Mouse (Mus musculus) forebrain, embryonic 11.5 days (tissue): ENCODE data around the gene Rab1a. TPM values are rescaled to one million over a fixed set of nuclear protein-coding genes. Genes with fewer than 3 reads are reported as not detected.
"Not testable (repeated sequence)": the region's sequence is repeated elsewhere in the genome, so short reads cannot be mapped to it uniquely, and the experiment has no call there.

ENCODE experiments used
- ATAC-seq: fragments of 200-750 bp; cut with Nextera tagmentation; replicated peaks from 2 replicates; pipeline ENCODE4 v1.8.0; 2017; ENCODE audit warnings: moderate TSS enrichment; ENCODE audit not compliant: low FRiP score
- DNase-seq: peaks from one replicate; pipeline ENCODE4 v3.0.0-alpha.2; 2017; ENCODE audit warnings: low spot score
- H3K27ac ChIP-seq: fragments of 300-500 bp; sonication (generic); 2 replicates; pipeline ENCODE4 v1.5.1; 2014; ENCODE audit warnings: low read depth, low read length
- H3K27me3 ChIP-seq: fragments of 300-500 bp; sonication (generic); 2 replicates; pipeline ENCODE4 v1.6.1; 2014; ENCODE audit warnings: mild to moderate bottlenecking, low read length, mixed read lengths; ENCODE audit not compliant: control insufficient read depth, insufficient read depth
- H3K36me3 ChIP-seq: fragments of 300-500 bp; sonication (generic); 2 replicates; pipeline ENCODE4 v1.6.1; 2014; ENCODE audit warnings: mild to moderate bottlenecking, low read length, moderate library complexity, mixed read lengths; ENCODE audit not compliant: control insufficient read depth, insufficient read depth
- H3K4me1 ChIP-seq: fragments of 300-500 bp; sonication (generic); replicated peaks from 2 replicates; pipeline ENCODE4 v1.6.1; 2014; ENCODE audit warnings: low read length, mixed read lengths; ENCODE audit not compliant: control insufficient read depth, insufficient read depth
- H3K4me2 ChIP-seq: fragments of 300-500 bp; sonication (generic); 2 replicates; pipeline ENCODE4 v1.6.1; 2014; ENCODE audit warnings: low read depth, mild to moderate bottlenecking, low read length, moderate library complexity, mixed read lengths; ENCODE audit not compliant: severe bottlenecking
- H3K4me3 ChIP-seq: fragments of 300-500 bp; sonication (generic); 2 replicates; pipeline ENCODE4 v1.5.1; 2014; ENCODE audit warnings: low read depth, low read length
- H3K9ac ChIP-seq: fragments of 300-500 bp; sonication (generic); 2 replicates; pipeline ENCODE4 v1.6.1; 2014; ENCODE audit warnings: low read length
- H3K9me3 ChIP-seq: fragments of 300-500 bp; sonication (generic); 2 replicates; pipeline ENCODE4 v1.6.1; 2016; ENCODE audit warnings: low read length, mixed read lengths; ENCODE audit not compliant: control insufficient read depth
- WGBS: fragments of 180-500 bp; shearing (Covaris S2); extraction: QIAGEN DNeasy Blood & Tissue Kit; methylation state at CpG from one replicate; pipeline ENCODE4 v1.1.7; 2014; 5-methylcytosine and 5-hydroxymethylcytosine counted together
- polyA plus RNA-seq: library from polyadenylated mRNA; unstranded; fragments of >200 nt; fragmentation: Nextera tagmentation; extraction: Ambion mirVana; gene quantifications from 2 replicates; pipeline ENCODE4 v1.2.1, GENCODE M21; 2014

Rab1a gene
- polyA plus RNA-seq: 227 and 242 TPM in 2 replicates

DNA sequence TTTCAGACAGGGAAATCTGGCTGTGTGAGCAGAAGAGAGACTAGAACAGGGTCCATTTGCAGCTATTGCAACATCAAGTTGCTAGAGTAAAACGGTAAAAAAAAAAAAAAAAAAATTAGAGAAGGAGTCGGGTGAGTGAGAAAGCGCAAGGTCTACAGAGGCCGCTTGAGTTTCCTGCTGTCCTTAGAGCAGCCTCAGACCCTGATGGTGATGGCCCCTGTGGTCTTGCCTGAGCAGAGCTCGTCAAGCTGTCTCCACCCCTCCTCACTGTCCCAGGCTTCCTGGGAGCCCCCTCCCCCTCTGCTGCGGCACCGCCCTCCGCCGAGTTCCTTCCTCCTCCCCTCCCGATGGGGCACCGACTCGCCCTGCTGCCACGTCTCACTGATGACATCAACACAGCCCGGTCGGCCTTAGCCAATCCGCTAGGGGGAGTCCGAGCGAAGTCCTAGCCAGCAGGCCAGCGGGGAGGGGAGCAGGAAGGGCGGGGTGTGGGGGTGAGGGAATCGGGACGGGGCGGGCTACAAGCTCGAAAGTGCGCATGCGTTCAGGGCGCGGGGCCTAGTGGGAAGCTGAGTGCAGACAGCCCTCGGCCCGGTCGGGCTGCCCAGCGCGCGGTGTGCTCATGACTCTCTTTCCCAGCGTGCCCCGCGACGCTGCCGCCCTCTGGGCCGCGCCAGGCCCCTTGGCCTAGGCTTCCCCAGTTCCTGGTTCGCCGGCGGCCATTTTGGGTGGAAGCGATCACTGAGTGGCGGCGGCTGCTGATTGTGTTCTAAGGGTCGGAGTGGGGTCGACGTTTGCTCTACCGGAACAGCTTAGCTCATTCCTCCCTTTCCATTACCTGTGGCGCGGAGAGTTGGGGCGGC lies at the start of gene Rab1a:
Gene Rab1a, plus strand, starts transcription at position 720 of the 863 bp plus-strand sequence.
- H3K27ac ChIP-seq: peak within 1 kb of the TSS; percentile 92
- ATAC-seq (peak; percentile 98), DNase-seq (peak; percentile 100)
- peak within 1 kb of the TSS; percentile 92 for H3K9ac ChIP-seq
- peak within 1 kb of the TSS; percentile 66 for H3K4me2 ChIP-seq
- no peaks in the 10 kb centered on the region for H3K27me3 ChIP-seq
- no peaks in the 10 kb centered on the region for H3K9me3 ChIP-seq
- under 1% methylated on average over 54 of the region's 54 CpGs for WGBS
- H3K4me3 ChIP-seq: peak within 1 kb of the TSS; percentile 86
- H3K36me3 ChIP-seq: no peaks in the 10 kb centered on the region
- H3K4me1 ChIP-seq: peaks cover 2% of the 10 kb centered on the region

- Histone ChIP-seq H3K27ac (no peak overlapping the region), H3K4me1 (no peaks in the 10 kb centered on the region), H3K9me3 (no peaks in the 10 kb centered on the region), H3K9ac (no peak overlapping the region), H3K4me3 (no peak overlapping the region), H3K36me3 (no peaks in the 10 kb centered on the region), H3K4me2 (no peak overlapping the region), H3K27me3 (no peaks in the 10 kb centered on the region)
- 86% methylated on average over 4 of the region's 4 CpGs for WGBS
- DNase-seq (no peak), ATAC-seq (no peak)
These were observed 48.9 kb upstream of the Rab1a start for GRCm38 (mm10) chr11:20152107-20152901.

DNA sequence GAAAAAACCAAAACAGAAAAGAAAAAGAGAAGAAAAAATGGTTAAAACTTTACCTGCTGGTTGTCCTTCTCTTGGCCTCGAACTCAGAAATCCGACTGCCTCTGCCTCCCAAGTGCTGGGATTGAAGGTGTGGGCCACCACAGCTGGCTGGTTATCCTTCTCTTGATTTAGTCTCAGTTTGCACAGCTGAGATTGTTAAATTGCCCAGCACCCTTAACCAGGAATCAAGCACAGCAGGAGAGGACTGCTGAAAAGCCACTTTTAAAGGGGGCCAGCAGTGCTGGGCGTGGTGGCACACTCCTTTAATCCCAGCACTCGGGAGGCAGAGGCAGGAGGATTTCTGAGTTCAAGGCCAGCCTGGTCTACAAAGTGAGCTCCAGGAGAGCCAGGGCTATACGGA lies 47.7 kb upstream of the Rab1a start:
- not testable (repeated sequence) for H3K27me3 ChIP-seq, H3K9ac ChIP-seq, DNase-seq, H3K4me1 ChIP-seq, H3K4me2 ChIP-seq, H3K27ac ChIP-seq, ATAC-seq, H3K36me3 ChIP-seq, H3K4me3 ChIP-seq, H3K9me3 ChIP-seq
- 91% methylated on average over 5 of the region's 5 CpGs for WGBS

DNA sequence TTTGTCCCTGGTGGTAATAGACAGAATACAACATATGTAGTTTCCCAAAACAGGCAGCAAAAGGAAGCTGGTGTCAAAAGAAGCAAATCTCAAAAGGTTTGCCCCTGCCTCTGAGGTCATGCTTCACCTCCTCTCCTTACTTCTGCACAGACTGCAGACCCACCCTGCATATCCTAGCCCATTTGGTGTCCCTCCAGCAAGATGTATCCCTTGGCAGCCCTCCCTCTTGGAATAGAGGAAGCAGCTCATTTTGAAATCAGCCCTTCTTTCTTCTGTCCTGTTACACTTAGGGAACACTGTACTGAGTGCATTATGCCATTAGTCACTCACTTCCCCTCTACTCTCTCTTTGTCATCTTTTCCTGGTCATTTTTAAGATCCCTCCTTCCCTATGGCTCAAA lies 42.4 kb upstream of the Rab1a start:
- DNase-seq (no peak), ATAC-seq (no peak)
- Histone ChIP-seq H3K27me3 (no peaks in the 10 kb centered on the region), H3K4me1 (no peaks in the 10 kb centered on the region), H3K27ac (no peak overlapping the region), H3K9me3 (no peaks in the 10 kb centered on the region), H3K36me3 (no peaks in the 10 kb centered on the region), H3K9ac (no peak overlapping the region), H3K4me3 (no peak overlapping the region), H3K4me2 (no peak overlapping the region)

GRCm38 (mm10) chr11:20164979-20165867 lies 36.0 kb upstream of the Rab1a start:
- Histone ChIP-seq H3K27ac (no peak overlapping the region), H3K9me3 (no peaks in the 10 kb centered on the region), H3K4me2 (no peak overlapping the region), H3K9ac (no peak overlapping the region), H3K27me3 (no peaks in the 10 kb centered on the region), H3K36me3 (no peaks in the 10 kb centered on the region), H3K4me1 (no peaks in the 10 kb centered on the region), H3K4me3 (no peak overlapping the region)
- 45% methylated on average over 4 of the region's 4 CpGs for WGBS
- DNase-seq (no peak), ATAC-seq (no peak)

GRCm38 (mm10) chr11:20165991-20166390 lies 35.2 kb upstream of the Rab1a start:
- Histone ChIP-seq H3K4me1 (no peaks in the 10 kb centered on the region), H3K27ac (no peak overlapping the region), H3K36me3 (no peaks in the 10 kb centered on the region), H3K4me2 (no peak overlapping the region), H3K9me3 (no peaks in the 10 kb centered on the region), H3K9ac (no peak overlapping the region), H3K4me3 (no peak overlapping the region), H3K27me3 (no peaks in the 10 kb centered on the region)
- WGBS: 89% methylated on average over 4 of the region's 4 CpGs
- ATAC-seq (no peak), DNase-seq (no peak)

DNA sequence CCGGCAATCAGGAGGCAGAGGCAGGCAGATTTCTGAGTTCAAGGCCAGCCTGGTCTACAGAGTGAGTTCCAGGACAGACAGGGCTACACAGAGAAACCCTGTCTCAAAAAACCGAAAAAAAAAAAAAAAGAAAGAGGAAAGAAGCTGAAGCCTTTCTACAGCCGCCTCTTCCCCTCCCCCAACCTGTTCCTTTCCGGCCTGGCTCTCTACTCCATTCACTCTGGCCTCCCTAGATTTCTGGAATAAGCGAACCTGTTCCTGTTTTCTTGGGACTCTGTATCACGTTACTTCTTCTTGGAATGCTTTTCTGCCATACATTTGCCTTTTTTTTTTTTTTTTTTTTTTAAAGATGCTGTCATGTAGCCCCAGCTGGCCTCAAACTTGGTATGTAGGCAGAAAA lies 34.8 kb upstream of the Rab1a start:
- not testable (repeated sequence) for ATAC-seq, H3K9ac ChIP-seq, H3K36me3 ChIP-seq, DNase-seq, H3K27me3 ChIP-seq, H3K9me3 ChIP-seq, H3K4me1 ChIP-seq, H3K4me3 ChIP-seq, H3K4me2 ChIP-seq, H3K27ac ChIP-seq
- WGBS: 79% methylated on average over 6 of the region's 6 CpGs

GRCm38 (mm10) chr11:20168972-20169371 lies 32.3 kb upstream of the Rab1a start:
- H3K4me2 ChIP-seq: no peak overlapping the region
- no peaks in the 10 kb centered on the region for H3K9me3 ChIP-seq
- no peak overlapping the region for H3K9ac ChIP-seq
- ATAC-seq: no peak
- DNase-seq: no peak
- WGBS: 90% methylated on average over 11 of the region's 11 CpGs
- H3K4me1 ChIP-seq: no peaks in the 10 kb centered on the region
- H3K27ac ChIP-seq: no peak overlapping the region
- H3K36me3 ChIP-seq: no peaks in the 10 kb centered on the region
- H3K27me3 ChIP-seq: no peaks in the 10 kb centered on the region
- no peak overlapping the region for H3K4me3 ChIP-seq
